Mouse (Mus musculus) R1 (cell line): ENCODE data around the gene Cry2.

ENCODE experiments used
- DNase-seq: peaks from one replicate; pipeline ENCODE4 v3.0.0-alpha.2; 2018; ENCODE audit warnings: low read depth, low spot score

Cry2 gene

GRCm38 (mm10) chr2:92433578-92434374 lies at the start of gene Cry2:
Gene Cry2 (minus strand): TSS chr2:92434043.
- DNase-seq, result peak; percentile 98

- DNase-seq, result no peak
Measured at GRCm38 (mm10) chr2:92483505-92483904, 49.7 kb upstream of the Cry2 start.

- no peak for DNase-seq
Measured at GRCm38 (mm10) chr2:92482551-92482950, 48.7 kb upstream of the Cry2 start.

GRCm38 (mm10) chr2:92478313-92478688 lies 44.5 kb upstream of the Cry2 start:
- DNase-seq, result no peak

GRCm38 (mm10) chr2:92477672-92478312 lies 43.9 kb upstream of the Cry2 start:
- peak; percentile 89 for DNase-seq

GRCm38 (mm10) chr2:92476580-92476979 lies 42.7 kb upstream of the Cry2 start:
- peak; percentile 94 for DNase-seq

GRCm38 (mm10) chr2:92475711-92476110 lies 41.9 kb upstream of the Cry2 start:
- DNase-seq, result peak; percentile 88

GRCm38 (mm10) chr2:92474920-92475319 lies 41.1 kb upstream of the Cry2 start:
- DNase-seq, result peak; percentile 94

GRCm38 (mm10) chr2:92471886-92472670 lies 38.2 kb upstream of the Cry2 start:
- peak; percentile 73 for DNase-seq

- peak; percentile 57 for DNase-seq
Measured at GRCm38 (mm10) chr2:92464690-92465089, 30.8 kb upstream of the Cry2 start.

- DNase-seq, result no peak
Measured at GRCm38 (mm10) chr2:92461215-92461614, 27.4 kb upstream of the Cry2 start.

- no peak for DNase-seq
Measured at GRCm38 (mm10) chr2:92459921-92460707, 26.3 kb upstream of the Cry2 start, which contains the start of gene Slc35c1. Gene Slc35c1 (minus strand): TSS chr2:92460538.

GRCm38 (mm10) chr2:92459141-92459920 lies 25.5 kb upstream of the Cry2 start:
- peak; percentile 76 for DNase-seq

- no peak for DNase-seq
Measured at GRCm38 (mm10) chr2:92458481-92458880, 24.6 kb upstream of the Cry2 start.

- DNase-seq, result no peak
Measured at GRCm38 (mm10) chr2:92456970-92457530, 23.2 kb upstream of the Cry2 start.

GRCm38 (mm10) chr2:92455704-92456103 lies 21.9 kb upstream of the Cry2 start:
- no peak for DNase-seq

GRCm38 (mm10) chr2:92454166-92454565 lies 20.3 kb upstream of the Cry2 start:
- no peak for DNase-seq

- DNase-seq, result no peak
Measured at GRCm38 (mm10) chr2:92451126-92451525, 17.3 kb upstream of the Cry2 start.

GRCm38 (mm10) chr2:92447121-92447740 lies 13.4 kb upstream of the Cry2 start:
- peak; percentile 58 for DNase-seq

GRCm38 (mm10) chr2:92446656-92447055 lies 12.8 kb upstream of the Cry2 start:
- DNase-seq, result no peak
